Mouse (Mus musculus): Measurements from ENCODE around the gene Mrpl11. TPM values are rescaled to one million over a fixed set of nuclear protein-coding genes. Genes with fewer than 3 reads are reported as not detected.
A peak's percentile ranks its signal among the peaks of the same experiment; 100 is the strongest.
"Not testable (repeated sequence)": the region's sequence is repeated elsewhere in the genome, so short reads cannot be mapped to it uniquely, and the experiment has no call there.

Gene Mrpl11
- polyA plus RNA-seq, 1 experiment from 2014 or later = 142 TPM

GRCm38 (mm10) chr19:4945540-4945939, 16.4 kb upstream of the Mrpl11 start:
- 50% methylated on average over 6 of the region's 6 CpGs for WGBS
- no peak overlapping the region for H3K27ac ChIP-seq
- DNase-seq (ENCODE audit: low spot score) = no peak

GRCm38 (mm10) chr19:4948641-4949040, 13.3 kb upstream of the Mrpl11 start:
- H3K4me1 ChIP-seq; H3K4me3 ChIP-seq; H3K9me3 ChIP-seq; H3K27ac ChIP-seq; H3K36me3 ChIP-seq; DNase-seq (ENCODE audit: low spot score); H3K27me3 ChIP-seq (ENCODE audit: insufficient read depth, poor library complexity, severe bottlenecking): not testable (repeated sequence)
- WGBS = 83% methylated on average over 9 of the region's 9 CpGs

More at GRCm38 (mm10) chr19:4945540-4945939, 16.4 kb upstream of the Mrpl11 start:
- H3K36me3 ChIP-seq = no peaks in the 10 kb centered on the region
- H3K9me3 ChIP-seq = no peaks in the 10 kb centered on the region
- H3K4me3 ChIP-seq = no peak overlapping the region
- peaks cover 22% of the 10 kb centered on the region for H3K4me1 ChIP-seq
- peaks cover 18% of the 10 kb centered on the region for H3K27me3 ChIP-seq (ENCODE audit: insufficient read depth, poor library complexity, severe bottlenecking)

GRCm38 (mm10) chr19:4968236-4968635, 6.3 kb downstream of the Mrpl11 start:
- Histone ChIP-seq H3K4me1 (peaks cover 2% of the 10 kb centered on the region; the same call in 1 of the 2 replicates), H3K27ac (no peak overlapping the region), H3K36me3 (peaks cover 37% of the 10 kb centered on the region), H3K27me3 (ENCODE audit: insufficient read depth, poor library complexity, severe bottlenecking) (no peaks in the 10 kb centered on the region), H3K9me3 (no peaks in the 10 kb centered on the region), H3K4me3 (no peak overlapping the region)
- no peak for DNase-seq (ENCODE audit: low spot score)
- 87% methylated on average over 2 of the region's 2 CpGs for WGBS

DNA sequence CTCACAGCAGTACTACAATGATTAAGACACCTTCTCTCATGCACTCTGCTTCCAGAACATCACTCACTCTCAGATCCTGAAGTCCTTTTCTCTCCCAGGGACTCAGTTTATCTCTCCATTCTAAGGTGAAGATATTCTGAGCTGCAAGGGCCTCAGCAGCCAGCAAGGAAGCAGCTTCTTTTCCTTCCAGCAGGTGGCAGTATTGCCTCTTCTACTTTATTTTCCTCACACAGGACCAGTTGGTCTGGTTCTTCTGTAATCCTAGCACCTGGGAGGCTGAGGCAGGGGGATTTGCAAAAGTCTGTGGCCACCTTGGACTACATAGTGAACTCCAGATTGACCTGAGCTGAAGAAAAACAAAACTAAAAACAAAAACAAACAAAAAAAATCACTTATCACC, 19.8 kb downstream of the Mrpl11 start:
- peaks cover 38% of the 10 kb centered on the region for H3K27me3 ChIP-seq (ENCODE audit: insufficient read depth, poor library complexity, severe bottlenecking)
- no peaks in the 10 kb centered on the region for H3K9me3 ChIP-seq
- no peaks in the 10 kb centered on the region for H3K4me1 ChIP-seq
- peaks cover 7% of the 10 kb centered on the region; the same call in 1 of the 2 replicates for H3K36me3 ChIP-seq
- DNase-seq (ENCODE audit: low spot score) = no peak
- no peak overlapping the region for H3K4me3 ChIP-seq
- H3K27ac ChIP-seq = no peak overlapping the region

GRCm38 (mm10) chr19:4989013-4989412, 27.1 kb downstream of the Mrpl11 start:
- peak; percentile 93 for DNase-seq (ENCODE audit: low spot score)
- Histone ChIP-seq H3K4me1 (peaks cover 46% of the 10 kb centered on the region), H3K36me3 (peaks cover 11% of the 10 kb centered on the region; the same call in 1 of the 2 replicates), H3K27me3 (ENCODE audit: insufficient read depth, poor library complexity, severe bottlenecking) (peaks cover 66% of the 10 kb centered on the region), H3K4me3 (no peak overlapping the region), H3K27ac (no peak overlapping the region), H3K9me3 (no peaks in the 10 kb centered on the region)
- 4% methylated on average over 13 of the region's 13 CpGs for WGBS

DNA sequence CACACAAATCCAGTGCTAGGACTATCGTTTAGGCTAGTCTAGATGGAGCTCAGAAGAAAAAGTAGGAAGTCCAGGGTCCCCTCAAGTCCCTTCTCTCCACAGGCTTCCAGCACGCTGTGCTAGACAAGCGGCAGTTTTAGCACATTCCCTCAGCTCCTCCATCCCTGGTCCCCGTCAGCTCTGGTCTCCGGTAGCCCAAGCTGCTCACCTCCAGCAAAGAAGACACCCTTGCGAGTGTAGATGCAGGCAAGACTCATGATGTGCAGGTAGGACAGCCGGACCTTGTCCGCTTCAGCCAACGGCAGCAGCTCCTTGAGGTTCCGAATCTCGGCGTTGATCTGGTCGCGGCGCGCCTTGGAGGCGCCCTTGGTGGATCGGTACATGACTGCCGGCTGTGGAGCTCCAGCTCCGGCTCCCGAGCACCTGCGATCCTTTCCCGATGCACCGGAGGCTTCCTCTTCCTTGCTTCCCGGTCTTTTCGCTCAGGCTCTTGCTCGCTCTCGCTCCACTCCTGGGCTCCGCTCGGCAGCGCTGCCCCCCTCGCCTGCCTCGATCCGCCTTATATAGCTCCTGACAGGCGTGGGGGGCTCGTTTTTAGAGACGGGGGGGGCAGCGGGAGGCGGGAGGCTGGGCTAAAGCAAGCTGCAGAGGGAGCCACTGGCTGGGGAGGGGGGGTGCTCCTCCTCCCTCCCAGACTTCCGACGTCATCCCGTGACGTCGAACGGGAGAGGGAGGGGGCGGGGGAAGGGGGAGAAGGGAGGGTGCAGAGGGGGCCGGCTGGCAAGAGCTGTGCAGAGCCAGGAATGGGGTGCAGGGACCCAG, 27.7 kb downstream of the Mrpl11 start:
- H3K36me3 ChIP-seq = peaks cover 9% of the 10 kb centered on the region; the same call in 1 of the 2 replicates
- no peak for DNase-seq (ENCODE audit: low spot score)
- H3K4me3 ChIP-seq = peak overlapping the region; percentile 44; the same call in 1 of the 2 replicates
- H3K4me1 ChIP-seq = peaks cover 48% of the 10 kb centered on the region
- H3K27ac ChIP-seq = no peak overlapping the region
- no peaks in the 10 kb centered on the region for H3K9me3 ChIP-seq
- WGBS = 18% methylated on average over 41 of the region's 47 CpGs
- H3K27me3 ChIP-seq (ENCODE audit: insufficient read depth, poor library complexity, severe bottlenecking) = peaks cover 60% of the 10 kb centered on the region

DNA sequence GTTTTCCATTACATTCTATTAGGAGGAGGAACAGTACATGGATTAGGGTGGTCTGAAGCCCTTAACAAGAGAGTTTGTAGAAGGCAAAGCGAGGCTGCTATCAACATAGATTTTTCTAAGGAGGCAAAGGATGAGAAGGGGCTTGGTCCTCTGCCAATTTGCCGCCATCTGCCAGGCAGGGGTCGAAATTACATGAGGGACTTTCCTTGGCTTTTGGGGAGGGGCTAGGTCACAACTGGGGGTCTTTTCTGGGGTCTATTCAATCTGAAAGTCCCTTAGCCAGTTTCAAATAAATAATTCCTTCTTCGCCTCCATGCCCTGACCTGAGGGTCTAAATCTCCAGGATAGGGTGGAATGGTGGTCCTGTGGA, 28.3 kb downstream of the Mrpl11 start, which contains the start of gene Npas4:
Gene Npas4 (minus strand): TSS at position 61 of the 370 bp plus-strand sequence.
- DNase-seq (ENCODE audit: low spot score) = no peak
- Histone ChIP-seq H3K27me3 (ENCODE audit: insufficient read depth, poor library complexity, severe bottlenecking) (peaks cover 54% of the 10 kb centered on the region), H3K9me3 (no peaks in the 10 kb centered on the region), H3K36me3 (peaks cover 9% of the 10 kb centered on the region; the same call in 1 of the 2 replicates), H3K27ac (no peak within 1 kb of the TSS), H3K4me1 (peaks cover 48% of the 10 kb centered on the region), H3K4me3 (peak within 1 kb of the TSS; percentile 44)
- WGBS = 16% methylated on average over 4 of the region's 4 CpGs

- peaks cover 48% of the 10 kb centered on the region for H3K4me1 ChIP-seq
- no peak overlapping the region for H3K27ac ChIP-seq
- H3K9me3 ChIP-seq = no peaks in the 10 kb centered on the region
- H3K27me3 ChIP-seq (ENCODE audit: insufficient read depth, poor library complexity, severe bottlenecking) = peaks cover 49% of the 10 kb centered on the region
- H3K4me3 ChIP-seq = peak overlapping the region; percentile 44
- DNase-seq (ENCODE audit: low spot score) = no peak
- 2% methylated on average over 22 of the region's 22 CpGs for WGBS
- H3K36me3 ChIP-seq = peaks cover 9% of the 10 kb centered on the region; the same call in 1 of the 2 replicates
Measured at GRCm38 (mm10) chr19:4990716-4991115, 28.8 kb downstream of the Mrpl11 start.

DNA sequence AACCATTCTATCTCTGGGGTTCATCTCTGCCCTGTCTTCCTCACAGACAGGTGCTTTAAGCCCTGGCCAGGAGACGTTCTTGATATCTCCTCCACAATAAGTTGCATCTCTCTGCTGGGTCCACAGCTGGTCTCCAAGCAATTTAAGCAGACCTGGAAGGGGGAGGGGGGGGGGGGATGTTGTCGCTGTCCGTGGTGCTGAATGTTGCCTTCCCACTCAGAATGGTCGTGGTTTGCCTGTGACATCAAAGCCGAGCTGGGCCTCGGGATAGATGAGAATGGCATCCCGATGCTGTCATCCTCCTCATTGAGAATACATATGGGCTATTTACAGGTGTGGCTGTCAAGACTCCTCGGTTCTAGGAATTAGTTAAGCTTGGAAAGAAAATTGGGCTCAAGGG, 30.4 kb downstream of the Mrpl11 start:
- Histone ChIP-seq H3K4me3 (0 out of 2 replicates have a peak overlapping the region, but pooled peaks have one; percentile 30), H3K27ac (peak overlapping the region; percentile 69), H3K9me3 (no peaks in the 10 kb centered on the region), H3K36me3 (no peaks in the 10 kb centered on the region), H3K4me1 (peaks cover 52% of the 10 kb centered on the region), H3K27me3 (ENCODE audit: insufficient read depth, poor library complexity, severe bottlenecking) (peaks cover 41% of the 10 kb centered on the region)
- no peak for DNase-seq (ENCODE audit: low spot score)
- WGBS = 7% methylated on average over 8 of the region's 8 CpGs

GRCm38 (mm10) chr19:4992904-4993303, 31.0 kb downstream of the Mrpl11 start:
- peak overlapping the region; percentile 30 for H3K4me3 ChIP-seq
- peaks cover 41% of the 10 kb centered on the region for H3K27me3 ChIP-seq (ENCODE audit: insufficient read depth, poor library complexity, severe bottlenecking)
- no peaks in the 10 kb centered on the region for H3K9me3 ChIP-seq
- 2% methylated on average over 9 of the region's 9 CpGs for WGBS
- H3K36me3 ChIP-seq = no peaks in the 10 kb centered on the region
- peak; percentile 93 for DNase-seq (ENCODE audit: low spot score)
- peaks cover 53% of the 10 kb centered on the region for H3K4me1 ChIP-seq
- peak overlapping the region; percentile 77 for H3K27ac ChIP-seq

DNA sequence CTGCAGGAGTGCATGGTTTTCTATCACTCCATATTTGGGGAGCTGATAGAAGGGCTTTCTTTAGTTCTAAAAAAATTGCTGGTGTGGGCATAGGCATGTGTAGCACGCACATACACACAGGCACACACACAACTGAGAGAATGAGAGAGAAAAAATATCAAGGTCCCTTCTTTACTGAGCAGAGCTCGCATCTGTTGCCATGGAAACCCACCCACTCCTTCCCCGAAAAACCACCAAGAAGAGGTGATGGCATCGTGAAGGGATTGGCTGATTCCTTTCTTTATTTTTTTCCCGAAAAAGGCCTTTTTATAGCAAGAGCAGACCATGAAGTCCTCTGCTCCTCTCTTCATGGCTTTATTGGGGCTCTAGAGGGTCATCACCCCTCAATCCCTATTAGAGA, 32.1 kb downstream of the Mrpl11 start:
- WGBS = 61% methylated on average over 5 of the region's 5 CpGs
- Histone ChIP-seq H3K4me1 (peaks cover 57% of the 10 kb centered on the region), H3K27ac (0 out of 2 replicates have a peak overlapping the region, but pooled peaks have one; percentile 77), H3K27me3 (ENCODE audit: insufficient read depth, poor library complexity, severe bottlenecking) (peaks cover 41% of the 10 kb centered on the region), H3K36me3 (no peaks in the 10 kb centered on the region), H3K9me3 (no peaks in the 10 kb centered on the region), H3K4me3 (no peak overlapping the region)
- DNase-seq (ENCODE audit: low spot score) = no peak

GRCm38 (mm10) chr19:4999445-5000140, 37.6 kb downstream of the Mrpl11 start:
- H3K4me1 ChIP-seq = peaks cover 34% of the 10 kb centered on the region
- 0 out of 2 replicates have a peak, but pooled peaks cover 7% of the 10 kb centered on the region for H3K27me3 ChIP-seq (ENCODE audit: insufficient read depth, poor library complexity, severe bottlenecking)
- DNase-seq (ENCODE audit: low spot score) = no peak
- peak overlapping the region; percentile 39 for H3K4me3 ChIP-seq
- H3K27ac ChIP-seq = peak overlapping the region; percentile 23; the same call in 1 of the 2 replicates
- H3K36me3 ChIP-seq = no peaks in the 10 kb centered on the region
- WGBS = 57% methylated on average over 6 of the region's 6 CpGs
- H3K9me3 ChIP-seq = no peaks in the 10 kb centered on the region

All from heart, embryonic 10.5 days (tissue).